Mouse (Mus musculus) intestine, postnatal 0 days (tissue): ENCODE data around the gene Sart1. TPM values are rescaled to one million over a fixed set of nuclear protein-coding genes. Genes with fewer than 3 reads are reported as not detected.

ENCODE experiments used
- ATAC-seq: fragments of 200-750 bp; cut with Nextera tagmentation; 2 replicates; pipeline ENCODE4 v1.8.0; 2017; ENCODE audit warnings: mild to moderate bottlenecking, moderate TSS enrichment, moderate library complexity
- H3K27ac ChIP-seq: fragments of 300-500 bp; sonication (generic); 2 replicates; pipeline ENCODE4 v1.5.1; 2014; ENCODE audit warnings: mild to moderate bottlenecking, low read depth, low read length, moderate library complexity
- H3K27me3 ChIP-seq: fragments of 300-500 bp; sonication (generic); replicated peaks from 2 replicates; pipeline ENCODE4 v1.6.1; 2014; ENCODE audit warnings: low read length, mixed read lengths; ENCODE audit not compliant: control insufficient read depth, insufficient read depth
- H3K36me3 ChIP-seq: fragments of 300-500 bp; sonication (generic); 2 replicates; pipeline ENCODE4 v1.6.1; 2014; ENCODE audit warnings: mild to moderate bottlenecking, moderate library complexity; ENCODE audit not compliant: control insufficient read depth, insufficient read depth
- H3K4me1 ChIP-seq: fragments of 300-500 bp; sonication (generic); replicated peaks from 2 replicates; pipeline ENCODE4 v1.6.1; 2014; ENCODE audit warnings: antibody characterized with exemption, low read length, mixed read lengths; ENCODE audit not compliant: control insufficient read depth, insufficient read depth
- H3K4me2 ChIP-seq: fragments of 300-500 bp; sonication (generic); replicated peaks from 2 replicates; pipeline ENCODE4 v1.6.1; 2014; ENCODE audit warnings: low read depth, mild to moderate bottlenecking, moderate library complexity
- H3K4me3 ChIP-seq: fragments of 300-500 bp; sonication (generic); 2 replicates; pipeline ENCODE4 v1.5.1; 2014; ENCODE audit warnings: low read depth, low read length
- H3K9ac ChIP-seq: fragments of 300-500 bp; sonication (generic); 2 replicates; pipeline ENCODE4 v1.6.1; 2014; ENCODE audit warnings: mild to moderate bottlenecking, low read depth, low read length
- H3K9me3 ChIP-seq: fragments of 300-500 bp; sonication (generic); 2 replicates; pipeline ENCODE4 v1.6.1; 2016; ENCODE audit warnings: mixed run types; ENCODE audit not compliant: control insufficient read depth
- CTCF ChIP-seq: sonication (generic); IDR thresholded peaks from 2 replicates; pipeline ENCODE4 v1.5.1; 2016; ENCODE audit warnings: low read depth, mild to moderate bottlenecking, control low read depth, antibody characterized with exemption, moderate library complexity
- WGBS: fragments of 180-500 bp; shearing (Covaris S2); extraction: QIAGEN DNeasy Blood & Tissue Kit; methylation state at CpG from one replicate; pipeline ENCODE4 v1.1.7; 2014; 5-methylcytosine and 5-hydroxymethylcytosine counted together
- polyA plus RNA-seq: library from polyadenylated mRNA; unstranded; fragments of >200 nt; fragmentation: Nextera tagmentation; extraction: Ambion mirVana; gene quantifications from 2 replicates; pipeline ENCODE4 v1.2.1, GENCODE M21; 2015

Gene Sart1
- polyA plus RNA-seq, 1 experiment from 2014 or later, result 53.7 TPM

DNA sequence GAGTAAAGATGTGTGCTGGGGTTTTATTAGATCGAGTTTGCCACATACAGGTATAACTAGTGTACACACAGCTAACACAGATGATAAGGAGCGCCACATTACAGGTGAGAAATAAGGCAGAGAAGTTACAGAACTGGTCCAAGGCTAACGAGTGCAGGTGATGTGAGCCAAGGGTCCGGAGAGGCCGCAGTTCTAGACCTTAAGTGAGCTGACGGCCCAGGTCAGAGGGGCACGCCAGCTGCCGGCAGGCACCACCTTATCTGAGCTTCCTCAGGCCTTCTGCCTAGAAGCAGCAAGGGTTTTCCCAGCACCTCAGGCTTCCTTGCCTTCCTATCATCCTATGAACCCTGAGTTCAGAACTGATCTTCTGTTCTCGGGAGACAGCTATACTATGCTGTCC is 31.1 kb upstream of the Sart1 start:
- ATAC-seq, result no peak
- Histone ChIP-seq H3K4me1 (no peaks in the 10 kb centered on the region), H3K36me3 (peaks cover 41% of the 10 kb centered on the region), H3K9me3 (no peaks in the 10 kb centered on the region), H3K4me2 (no peak overlapping the region), H3K9ac (no peak overlapping the region), H3K4me3 (no peak overlapping the region), H3K27me3 (no peaks in the 10 kb centered on the region), H3K27ac (no peak overlapping the region)
- WGBS, result 89% methylated on average over 9 of the region's 9 CpGs
- no peak for TF ChIP-seq CTCF

DNA sequence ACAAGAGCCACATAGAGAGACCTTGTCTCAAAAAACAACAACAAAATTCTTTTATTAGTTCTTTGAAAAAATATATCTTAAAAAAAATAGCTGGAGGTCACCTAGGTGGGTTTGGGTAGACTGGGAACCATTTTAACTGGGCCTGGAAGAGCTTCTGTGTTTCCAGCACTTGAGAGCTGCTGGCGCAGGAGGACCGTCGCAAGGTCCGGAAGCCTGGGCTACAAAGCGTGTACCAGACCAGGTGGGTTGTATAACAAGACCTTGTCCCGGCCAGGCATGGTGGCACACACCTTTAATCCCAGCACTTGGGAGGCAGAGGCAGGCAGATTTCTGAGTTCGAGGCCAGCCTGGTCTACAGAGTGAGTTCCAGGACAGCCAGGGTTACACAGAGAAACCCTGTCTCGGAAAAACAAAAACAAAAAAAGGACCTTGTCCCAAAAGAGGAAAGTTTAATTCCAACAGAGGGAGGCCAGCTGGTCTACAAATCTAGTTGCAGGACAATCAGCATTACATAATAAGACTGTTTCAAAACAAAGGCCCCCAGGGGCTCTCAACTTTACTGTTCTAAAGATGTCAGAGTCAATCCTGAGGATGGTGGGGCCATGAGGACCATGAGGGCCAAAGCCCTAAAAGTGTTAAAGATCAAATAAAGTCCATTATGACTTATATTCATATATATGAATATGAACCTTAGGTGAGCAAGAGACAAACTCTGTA is 30.4 kb upstream of the Sart1 start:
- H3K27ac ChIP-seq, result no peak overlapping the region
- H3K9me3 ChIP-seq, result no peaks in the 10 kb centered on the region
- TF ChIP-seq CTCF, result no peak
- H3K4me2 ChIP-seq, result no peak overlapping the region
- no peak overlapping the region for H3K9ac ChIP-seq
- no peaks in the 10 kb centered on the region for H3K4me1 ChIP-seq
- peaks cover 41% of the 10 kb centered on the region for H3K36me3 ChIP-seq
- WGBS, result 95% methylated on average over 8 of the region's 8 CpGs
- no peaks in the 10 kb centered on the region for H3K27me3 ChIP-seq
- H3K4me3 ChIP-seq, result no peak overlapping the region
- ATAC-seq, result no peak

DNA sequence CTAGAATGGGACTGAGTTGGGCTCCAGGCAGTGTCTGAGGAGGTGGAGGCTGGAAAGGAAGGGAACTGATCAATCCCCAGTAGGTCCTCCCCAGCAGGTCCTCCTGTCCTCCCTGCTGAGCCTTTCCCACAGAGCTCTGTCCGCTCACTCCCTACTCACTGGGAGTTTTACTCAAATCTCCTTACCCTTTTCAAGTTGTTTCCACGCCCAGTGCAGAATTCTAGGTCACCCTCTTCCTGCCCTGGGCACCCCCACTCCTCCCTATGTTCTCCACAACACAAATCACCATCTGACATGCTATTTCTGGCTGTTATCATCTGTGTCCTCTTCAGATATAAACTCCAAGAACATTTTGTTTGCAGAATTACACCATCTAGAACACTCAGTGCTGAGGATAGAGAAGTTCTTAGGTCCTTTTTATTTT is 26.0 kb upstream of the Sart1 start:
- H3K9me3 ChIP-seq, result no peaks in the 10 kb centered on the region
- no peaks in the 10 kb centered on the region for H3K27me3 ChIP-seq
- H3K27ac ChIP-seq, result no peak overlapping the region
- H3K4me2 ChIP-seq, result no peak overlapping the region
- H3K9ac ChIP-seq, result no peak overlapping the region
- 74% methylated on average over 2 of the region's 2 CpGs for WGBS
- no peak for ATAC-seq
- peaks cover 11% of the 10 kb centered on the region; the same call in 1 of the 2 replicates for H3K36me3 ChIP-seq
- no peaks in the 10 kb centered on the region for H3K4me1 ChIP-seq
- H3K4me3 ChIP-seq, result no peak overlapping the region
- TF ChIP-seq CTCF, result no peak

DNA sequence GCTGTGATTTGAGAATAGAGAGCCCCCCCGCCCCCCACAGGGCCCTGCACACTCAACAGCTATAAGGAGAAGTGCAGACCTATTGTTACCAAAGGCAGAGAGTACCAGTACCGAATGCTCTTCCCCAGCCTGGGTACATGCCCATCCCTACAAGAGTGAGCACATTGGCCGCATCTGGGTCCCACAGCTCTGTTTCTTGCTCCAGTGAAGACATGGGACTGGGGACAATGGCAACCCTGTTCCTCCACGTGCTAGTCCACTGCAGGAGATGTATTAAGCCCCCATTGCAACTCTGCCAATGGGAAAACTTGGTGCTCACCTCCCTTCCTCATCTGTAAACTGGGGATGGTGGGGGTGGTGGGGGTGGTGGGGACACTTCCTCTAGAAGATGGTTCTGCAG is 25.3 kb upstream of the Sart1 start:
- WGBS, result 81% methylated on average over 4 of the region's 4 CpGs
- no peak overlapping the region for H3K4me2 ChIP-seq
- no peaks in the 10 kb centered on the region for H3K9me3 ChIP-seq
- H3K4me1 ChIP-seq, result no peaks in the 10 kb centered on the region
- no peaks in the 10 kb centered on the region for H3K27me3 ChIP-seq
- H3K36me3 ChIP-seq, result 0 out of 2 replicates have a peak, but pooled peaks cover 9% of the 10 kb centered on the region
- no peak for TF ChIP-seq CTCF
- H3K4me3 ChIP-seq, result no peak overlapping the region
- no peak overlapping the region for H3K9ac ChIP-seq
- no peak overlapping the region for H3K27ac ChIP-seq
- ATAC-seq, result no peak

DNA sequence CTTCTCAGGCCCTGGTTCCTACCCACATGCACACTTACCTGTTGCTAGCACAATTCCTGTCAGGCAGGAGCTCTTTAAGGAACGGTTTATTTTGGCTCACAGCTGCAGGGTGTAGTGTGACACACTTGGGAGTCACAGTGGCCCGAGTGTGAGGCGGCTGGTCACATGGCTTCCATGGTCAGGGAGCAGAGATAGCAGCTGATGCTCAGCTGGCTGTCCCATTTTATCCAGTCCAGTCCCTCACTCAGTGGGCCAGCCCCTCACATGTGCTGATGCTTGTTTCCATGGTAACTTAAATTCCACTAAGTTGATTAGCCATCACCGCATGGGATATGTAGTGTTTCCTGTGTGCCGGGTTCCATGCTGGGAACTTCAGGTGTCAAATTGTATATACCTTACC is 23.5 kb upstream of the Sart1 start:
- no peaks in the 10 kb centered on the region for H3K9me3 ChIP-seq
- H3K27me3 ChIP-seq, result no peaks in the 10 kb centered on the region
- TF ChIP-seq CTCF, result no peak
- ATAC-seq, result no peak
- no peaks in the 10 kb centered on the region for H3K4me1 ChIP-seq
- no peak overlapping the region for H3K27ac ChIP-seq
- H3K4me2 ChIP-seq, result no peak overlapping the region
- 72% methylated on average over 5 of the region's 5 CpGs for WGBS
- H3K36me3 ChIP-seq, result no peaks in the 10 kb centered on the region
- H3K4me3 ChIP-seq, result no peak overlapping the region
- no peak overlapping the region for H3K9ac ChIP-seq

DNA sequence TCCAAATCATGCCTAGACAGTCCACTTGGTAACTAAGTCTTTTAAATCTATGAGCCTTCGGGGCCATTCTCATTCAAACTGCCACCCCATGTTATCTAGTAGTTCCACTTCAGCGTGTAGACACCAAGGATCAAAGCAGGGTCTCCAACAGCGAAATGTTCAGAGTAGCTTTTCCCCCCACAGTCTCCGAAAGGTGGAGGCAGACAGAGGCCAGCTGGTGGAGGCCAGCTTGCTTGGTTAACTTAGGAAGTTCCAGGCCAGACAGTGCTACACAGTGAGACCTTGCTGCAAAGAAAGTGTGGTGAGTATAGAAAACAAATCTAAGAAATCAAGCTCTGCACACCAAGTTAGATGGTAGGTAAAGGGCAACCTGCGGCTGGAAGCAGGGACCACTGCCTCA is 22.1 kb upstream of the Sart1 start:
- Histone ChIP-seq H3K4me2 (no peak overlapping the region), H3K9me3 (no peaks in the 10 kb centered on the region), H3K36me3 (no peaks in the 10 kb centered on the region), H3K9ac (no peak overlapping the region), H3K27me3 (no peaks in the 10 kb centered on the region), H3K4me1 (no peaks in the 10 kb centered on the region), H3K27ac (no peak overlapping the region), H3K4me3 (no peak overlapping the region)
- TF ChIP-seq CTCF, result no peak
- WGBS, result 88% methylated on average over 5 of the region's 5 CpGs
- ATAC-seq, result no peak
